Mouse (Mus musculus): ENCODE data around the gene Rbks. TPM values are rescaled to one million over a fixed set of nuclear protein-coding genes. Genes with fewer than 3 reads are reported as not detected.

The Rbks gene
- total RNA-seq, 2 experiments from 2014 or later = 3.9 to 5.9 TPM

- intact Hi-C loops (cut with DNase I) = loop anchor here (10.0 kb wide), 1 partner anchor 170 kb away; no protein-coding TSS in a partner anchor
- H3K27ac ChIP-seq = no peak overlapping the region
- DNase-seq = no peak
- TF ChIP-seq CTCF (IDR thresholded peaks at IDR 0.05) = no peak
- no peak overlapping the region for H3K4me3 ChIP-seq
Observed at GRCm38 (mm10) chr5:31704971-31705370, 7.5 kb upstream of the Rbks start.

GRCm38 (mm10) chr5:31699397-31699796 is 2.0 kb upstream of the Rbks start:
- TF ChIP-seq CTCF (IDR thresholded peaks at IDR 0.05) = no peak
- DNase-seq = no peak
- Histone ChIP-seq H3K4me3 (no peak overlapping the region), H3K27ac (peak overlapping the region; percentile 98)
- intact Hi-C loops (cut with DNase I) = loop anchor here (2.0 to 5.0 kb wide), 2 partner anchors 439 to 498 kb away; no protein-coding TSS in a partner anchor

- intact Hi-C loops (cut with DNase I) = loop anchor here (2.0 to 5.0 kb wide), 2 partner anchors 440 to 498 kb away; no protein-coding TSS in a partner anchor
- TF ChIP-seq CTCF (IDR thresholded peaks at IDR 0.05) = no peak
- Histone ChIP-seq H3K4me3 (peak overlapping the region; percentile 84), H3K27ac (peak overlapping the region; percentile 98)
- no peak for DNase-seq
Observed at GRCm38 (mm10) chr5:31698931-31699330, 1.5 kb upstream of the Rbks start.

GRCm38 (mm10) chr5:31698297-31698726 is 885 bp upstream of the Rbks start:
- H3K27ac ChIP-seq = peak overlapping the region; percentile 98
- peak; percentile 81 for DNase-seq
- peak overlapping the region; percentile 84 for H3K4me3 ChIP-seq
- intact Hi-C loops (cut with DNase I) = loop anchor here (2.0 to 5.0 kb wide), 2 partner anchors 440 to 499 kb away; no protein-coding TSS in a partner anchor
- TF ChIP-seq CTCF (IDR thresholded peaks at IDR 0.05) = no peak

GRCm38 (mm10) chr5:31697644-31698296 is 343 bp upstream of the Rbks start, which contains the start of gene Babam2:
TSS of gene Babam2 (plus strand) at chr5:31697684.
- intact Hi-C loops (cut with DNase I) = loop anchor here (2.0 to 5.0 kb wide), 2 partner anchors 441 to 500 kb away; no protein-coding TSS in a partner anchor
- Histone ChIP-seq H3K4me3 (peak within 1 kb of the TSS; percentile 84), H3K27ac (peak within 1 kb of the TSS; percentile 98)
- TF ChIP-seq CTCF (IDR thresholded peaks at IDR 0.05) = no peak
- DNase-seq = peak; percentile 96

GRCm38 (mm10) chr5:31693191-31693590 is 4.2 kb downstream of the Rbks start:
- H3K27ac ChIP-seq = no peak overlapping the region
- H3K4me3 ChIP-seq = no peak overlapping the region
- DNase-seq = no peak
- intact Hi-C loops (cut with DNase I) = no loop called here
- TF ChIP-seq CTCF (IDR thresholded peaks at IDR 0.05) = no peak

- TF ChIP-seq CTCF (IDR thresholded peaks at IDR 0.05) = no peak
- no peak for DNase-seq
- no peak overlapping the region for H3K4me3 ChIP-seq
- intact Hi-C loops (cut with DNase I) = no loop called here
- H3K27ac ChIP-seq = no peak overlapping the region
Observed at GRCm38 (mm10) chr5:31687972-31688371, 9.5 kb downstream of the Rbks start.

GRCm38 (mm10) chr5:31686040-31686439 is 11.4 kb downstream of the Rbks start:
- no peak for TF ChIP-seq CTCF (IDR thresholded peaks at IDR 0.05)
- intact Hi-C loops (cut with DNase I) = no loop called here
- DNase-seq = no peak
- H3K27ac ChIP-seq = no peak overlapping the region
- H3K4me3 ChIP-seq = no peak overlapping the region

- DNase-seq = no peak
- intact Hi-C loops (cut with DNase I) = no loop called here
- Histone ChIP-seq H3K27ac (no peak overlapping the region), H3K4me3 (no peak overlapping the region)
- TF ChIP-seq CTCF (IDR thresholded peaks at IDR 0.05) = no peak
Observed at GRCm38 (mm10) chr5:31682305-31682704, 15.1 kb downstream of the Rbks start.

GRCm38 (mm10) chr5:31680183-31680582 is 17.2 kb downstream of the Rbks start:
- no peak overlapping the region for H3K4me3 ChIP-seq
- H3K27ac ChIP-seq = no peak overlapping the region
- intact Hi-C loops (cut with DNase I) = no loop called here
- no peak for DNase-seq
- no peak for TF ChIP-seq CTCF (IDR thresholded peaks at IDR 0.05)

GRCm38 (mm10) chr5:31678000-31678399 is 19.4 kb downstream of the Rbks start:
- no peak for DNase-seq
- intact Hi-C loops (cut with DNase I) = no loop called here
- TF ChIP-seq CTCF (IDR thresholded peaks at IDR 0.05) = no peak
- Histone ChIP-seq H3K27ac (no peak overlapping the region), H3K4me3 (no peak overlapping the region)

DNA sequence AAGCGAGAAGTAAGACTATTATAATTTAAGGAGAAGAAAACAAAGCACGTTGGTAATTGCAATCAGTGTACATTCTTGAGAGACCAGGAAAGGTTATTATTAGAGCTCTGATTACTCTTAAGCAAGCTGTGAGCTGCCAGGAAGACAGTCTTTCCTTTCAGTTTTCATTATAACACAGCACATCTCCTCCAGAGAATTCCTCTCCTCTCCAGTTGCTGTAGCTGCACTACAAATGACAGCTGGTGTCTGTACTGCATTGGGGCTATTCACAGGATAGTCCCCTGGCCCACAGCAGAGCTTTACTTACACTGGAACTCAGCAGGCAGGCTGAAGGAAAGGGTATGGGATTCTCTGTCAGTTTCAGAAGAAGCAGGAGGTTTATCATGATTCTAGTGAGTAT is 24.0 kb downstream of the Rbks start:
- Histone ChIP-seq H3K27ac (no peak overlapping the region), H3K4me3 (no peak overlapping the region)
- no peak for DNase-seq
- intact Hi-C loops (cut with DNase I) = no loop called here
- no peak for TF ChIP-seq CTCF (IDR thresholded peaks at IDR 0.05)

- no peak for DNase-seq
- H3K4me3 ChIP-seq = no peak overlapping the region
- no peak for TF ChIP-seq CTCF (IDR thresholded peaks at IDR 0.05)
- intact Hi-C loops (cut with DNase I) = no loop called here
- no peak overlapping the region for H3K27ac ChIP-seq
Observed at GRCm38 (mm10) chr5:31671137-31671536, 26.3 kb downstream of the Rbks start.

- intact Hi-C loops (cut with DNase I) = no loop called here
- no peak overlapping the region for H3K27ac ChIP-seq
- no peak overlapping the region for H3K4me3 ChIP-seq
- no peak for DNase-seq
- TF ChIP-seq CTCF (IDR thresholded peaks at IDR 0.05) = no peak
Observed at GRCm38 (mm10) chr5:31669984-31670383, 27.4 kb downstream of the Rbks start.
